Mouse (Mus musculus) hematopoietic multipotent progenitor cell, adult 10-12 weeks (in vitro differentiated cells): Measurements from ENCODE around the gene 1700123O20Rik. TPM values are rescaled to one million over a fixed set of nuclear protein-coding genes. Genes with fewer than 3 reads are reported as not detected.

Source experiments
- polyA plus RNA-seq: library from polyadenylated mRNA; stranded (reverse); fragments of >175 nt; gene quantifications from 2 replicates; pipeline ENCODE4 v1.2.3, GENCODE M21; 2012; ENCODE audit warnings: low replicate concordance

1700123O20Rik gene
- polyA plus RNA-seq, result 29.2 and 79.7 TPM in 2 replicates

DNA sequence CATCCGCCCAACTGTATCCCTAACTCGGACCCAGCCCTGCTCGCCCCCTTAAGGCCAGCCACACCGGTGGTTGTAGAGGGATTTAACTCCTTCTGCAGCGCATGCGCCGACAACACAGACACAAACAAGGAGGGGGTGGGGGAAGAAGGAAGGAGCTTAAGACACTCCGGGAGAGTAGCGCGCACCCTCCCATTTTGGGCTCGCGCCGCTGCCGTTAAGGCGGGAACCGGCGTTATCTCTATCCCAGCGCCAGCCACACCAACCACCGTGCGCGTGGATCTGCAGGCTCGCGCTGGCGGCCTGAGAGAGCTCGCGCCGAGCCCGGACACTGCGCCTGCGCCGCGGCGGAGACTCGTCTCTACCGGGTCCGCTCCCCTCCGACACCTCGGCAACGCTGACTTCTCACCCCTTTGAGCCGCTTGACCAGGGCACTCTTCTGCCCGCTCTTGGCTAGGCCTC is at the start of gene 1700123O20Rik:
Gene 1700123O20Rik (plus strand): TSS at position 154 of the 459 bp plus-strand sequence.

DNA sequence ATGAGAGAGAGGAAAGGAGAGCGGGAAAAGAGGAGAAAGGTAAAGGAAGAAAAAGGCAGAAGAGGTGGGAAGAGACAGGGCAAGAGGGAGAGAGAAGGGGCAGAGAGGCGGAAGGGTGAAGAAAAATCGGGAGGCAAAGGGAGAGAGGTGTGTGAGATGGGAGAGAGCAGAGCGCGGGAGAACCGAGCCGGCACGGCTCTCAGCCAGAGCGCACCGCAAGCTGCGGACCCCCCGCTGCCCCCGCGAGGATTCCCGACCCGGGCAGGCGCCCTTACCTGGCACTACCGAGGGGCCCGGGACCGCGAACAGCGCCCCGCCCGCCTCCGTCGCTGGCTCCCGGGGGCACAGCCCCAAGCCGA is 45.1 kb upstream of the 1700123O20Rik start, which contains the start of gene Gm17606:
Gene Gm17606 (plus strand): TSS at position 7 of the 359 bp plus-strand sequence.

DNA sequence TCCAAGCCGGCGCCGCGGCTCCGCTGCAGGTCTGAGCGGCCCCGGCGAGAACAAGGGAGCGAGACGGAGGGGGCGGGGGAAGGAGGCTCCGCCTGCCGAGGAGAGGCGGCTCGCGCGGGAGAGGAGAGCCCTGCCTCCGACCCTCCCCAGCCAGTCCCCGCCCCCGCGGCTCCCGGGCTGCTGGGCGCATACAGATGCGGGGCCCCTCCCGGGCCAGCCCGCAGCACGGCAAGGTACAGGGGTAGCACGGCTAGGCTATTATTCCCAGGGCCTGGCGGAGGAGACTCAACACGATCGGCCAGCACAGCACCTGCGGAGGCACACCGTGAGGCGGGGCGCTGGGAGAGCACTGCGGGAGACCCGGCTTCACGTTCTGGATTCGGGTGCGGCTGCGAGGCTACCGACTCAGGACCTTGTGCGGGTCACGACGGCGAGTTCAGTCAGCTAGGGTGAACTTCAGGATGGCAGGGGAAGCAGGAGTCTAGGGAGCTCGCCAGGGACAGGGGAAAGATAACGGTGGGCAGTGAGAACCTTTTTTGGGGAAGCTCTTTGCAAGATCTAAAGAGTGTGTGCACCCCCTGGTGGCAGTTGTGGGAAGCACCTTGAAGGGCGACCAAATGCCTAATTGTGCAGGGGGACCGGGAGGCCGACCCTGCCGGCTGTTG is 44.6 kb upstream of the 1700123O20Rik start, which contains the start of gene Cdh24:
Gene Cdh24 (minus strand): TSS at position 60 of the 665 bp plus-strand sequence.

DNA sequence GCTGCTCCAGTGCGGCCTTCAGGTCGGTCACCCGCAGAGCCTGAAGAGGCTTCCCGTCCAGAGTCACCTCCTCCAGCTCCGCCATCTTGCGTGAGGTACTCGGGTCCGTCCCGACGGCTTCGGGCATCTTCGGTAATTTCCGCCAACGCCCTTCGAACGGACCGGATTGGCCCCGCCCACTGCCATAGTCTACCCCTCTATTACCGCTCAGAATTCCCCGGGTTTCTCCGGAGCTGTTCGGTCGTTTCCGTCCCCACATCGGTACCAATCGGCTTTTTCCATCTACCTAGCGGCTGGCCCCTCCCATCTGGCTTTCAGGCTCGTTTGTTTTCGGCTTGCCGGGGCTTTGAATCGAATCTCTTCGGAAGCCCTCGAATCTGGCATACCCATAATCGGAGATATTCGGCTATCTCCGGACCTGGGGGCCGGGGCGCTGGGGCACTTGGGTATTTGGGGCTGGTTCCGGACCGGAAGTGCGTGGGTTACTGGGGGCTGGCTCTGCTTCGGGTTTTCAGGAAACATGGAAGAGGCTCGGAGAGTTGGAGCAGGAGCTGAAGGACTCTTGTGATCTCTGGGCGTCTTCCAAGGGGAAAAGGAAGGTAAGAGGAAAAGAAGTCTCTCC is 617 bp downstream of the 1700123O20Rik start, which contains the start of gene Acin1:
Gene Acin1 (minus strand): TSS at position 410 of the 622 bp plus-strand sequence.

DNA sequence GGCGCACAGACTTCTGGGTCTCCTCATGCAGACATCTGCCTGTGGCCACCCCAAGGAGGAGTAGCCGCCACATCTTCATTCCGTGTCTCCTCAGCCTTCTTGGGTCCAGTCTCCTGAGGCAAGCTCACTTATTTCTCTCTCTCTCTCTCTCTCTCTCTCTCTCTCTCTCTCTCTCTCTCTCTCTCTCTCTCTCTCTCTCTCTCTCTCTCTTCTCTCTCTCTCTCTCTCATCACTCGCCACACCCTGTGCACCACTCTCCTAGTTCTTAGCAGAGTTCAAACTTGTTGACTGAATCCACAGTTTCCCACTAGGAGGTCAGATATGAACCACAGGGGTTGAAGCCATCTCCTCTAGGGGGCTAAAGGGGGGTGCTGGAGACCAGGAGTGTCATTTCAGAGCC is 12.7 kb downstream of the 1700123O20Rik start, which contains the start of gene Gm29776:
Gene Gm29776 (minus strand): TSS at position 101 of the 400 bp plus-strand sequence.

DNA sequence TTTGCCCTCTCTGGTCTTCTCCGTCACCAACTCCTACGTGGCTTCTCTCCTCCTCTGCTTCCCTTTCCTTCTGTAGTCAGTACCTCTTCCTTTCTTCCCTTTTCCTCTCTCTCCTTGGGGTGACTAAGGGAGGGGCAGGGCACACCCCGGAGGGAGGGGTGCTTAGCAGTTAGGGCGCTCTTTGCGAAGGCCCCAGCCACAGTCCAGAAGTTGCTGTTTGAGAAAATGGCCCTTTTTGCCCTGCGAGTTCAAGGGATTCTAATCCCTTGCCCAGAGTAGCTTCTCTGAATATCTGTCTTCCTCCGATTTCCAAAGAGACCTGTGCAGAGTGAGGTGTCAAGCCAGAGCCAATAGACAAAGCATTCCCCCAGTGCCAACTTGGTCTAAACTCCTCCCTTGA is 26.1 kb downstream of the 1700123O20Rik start, which contains the start of gene Cebpe:
Gene Cebpe (minus strand): TSS at position 101 of the 400 bp plus-strand sequence.

Other genes starting within 250 kb of the 1700123O20Rik start
- 484 and 1,181 TPM in 2 replicates for gene Lrp10, start 222.1 kb upstream of the 1700123O20Rik start, polyA plus RNA-seq
- gene Rem2, start 210.1 kb upstream of the 1700123O20Rik start, polyA plus RNA-seq, result 0.29 and 0.50 TPM in 2 replicates
- gene Prmt5, start 168.7 kb upstream of the 1700123O20Rik start, polyA plus RNA-seq, result 67.2 and 74.7 TPM in 2 replicates
- gene Haus4, start 131.6 kb upstream of the 1700123O20Rik start, polyA plus RNA-seq, result 18.9 and 31.5 TPM in 2 replicates
- 0.19 and 0.21 TPM in 2 replicates for gene Ajuba, start 108.7 kb upstream of the 1700123O20Rik start, polyA plus RNA-seq
- gene 4931414P19Rik, start 80.2 kb upstream of the 1700123O20Rik start, polyA plus RNA-seq, result 2.5 and 13.7 TPM in 2 replicates
- gene Psmb5, start 68.2 kb upstream of the 1700123O20Rik start, polyA plus RNA-seq, result 82.0 and 111 TPM in 2 replicates
- 0.04 TPM in 1 of 2 replicates, not detected in the other for gene Psmb11, start 64.8 kb upstream of the 1700123O20Rik start, polyA plus RNA-seq
- not detected in 2 replicates for gene Gm17606, start 45.3 kb upstream of the 1700123O20Rik start, polyA plus RNA-seq
- gene Cdh24, start 44.9 kb upstream of the 1700123O20Rik start, polyA plus RNA-seq, result 3.0 and 6.9 TPM in 2 replicates
- gene Acin1, start 715 bp downstream of the 1700123O20Rik start, polyA plus RNA-seq, result 401 and 647 TPM in 2 replicates
- gene Gm29776, start 12.6 kb downstream of the 1700123O20Rik start, polyA plus RNA-seq, result not detected in 2 replicates
- gene Cebpe, start 26.0 kb downstream of the 1700123O20Rik start, polyA plus RNA-seq, result 4.6 and 20.0 TPM in 2 replicates
- 12.8 and 14.2 TPM in 2 replicates for gene Slc7a8, start 95.7 kb downstream of the 1700123O20Rik start, polyA plus RNA-seq
- gene Rnf212b, start 127.9 kb downstream of the 1700123O20Rik start, polyA plus RNA-seq, result not detected in 2 replicates
- 1.7 and 3.1 TPM in 2 replicates for gene Homez, start 184.7 kb downstream of the 1700123O20Rik start, polyA plus RNA-seq
- gene Ppp1r3e, start 191.3 kb downstream of the 1700123O20Rik start, polyA plus RNA-seq, result 0.82 and 2.3 TPM in 2 replicates
- gene Bcl2l2, start 197.2 kb downstream of the 1700123O20Rik start, polyA plus RNA-seq, result 24.0 and 71.9 TPM in 2 replicates
- 2.2 and 6.6 TPM in 2 replicates for gene Gm20521, start 197.2 kb downstream of the 1700123O20Rik start, polyA plus RNA-seq
- gene Pabpn1, start 206.3 kb downstream of the 1700123O20Rik start, polyA plus RNA-seq, result 167 and 309 TPM in 2 replicates
- gene Slc22a17, start 226.9 kb downstream of the 1700123O20Rik start, polyA plus RNA-seq, result 7.8 and 15.8 TPM in 2 replicates
- 0.06 TPM in 1 of 2 replicates, not detected in the other for gene Efs, start 239.9 kb downstream of the 1700123O20Rik start, polyA plus RNA-seq
- gene Il25, start 246.5 kb downstream of the 1700123O20Rik start, polyA plus RNA-seq, result not detected in 2 replicates